Mouse (Mus musculus): ENCODE data around the gene Kif2c. TPM values are rescaled to one million over a fixed set of nuclear protein-coding genes. Genes with fewer than 3 reads are reported as not detected.

Gene Kif2c
- total and polyA plus RNA-seq, 3 experiments: 32.6 to 45.1 TPM; not detected in 1

DNA sequence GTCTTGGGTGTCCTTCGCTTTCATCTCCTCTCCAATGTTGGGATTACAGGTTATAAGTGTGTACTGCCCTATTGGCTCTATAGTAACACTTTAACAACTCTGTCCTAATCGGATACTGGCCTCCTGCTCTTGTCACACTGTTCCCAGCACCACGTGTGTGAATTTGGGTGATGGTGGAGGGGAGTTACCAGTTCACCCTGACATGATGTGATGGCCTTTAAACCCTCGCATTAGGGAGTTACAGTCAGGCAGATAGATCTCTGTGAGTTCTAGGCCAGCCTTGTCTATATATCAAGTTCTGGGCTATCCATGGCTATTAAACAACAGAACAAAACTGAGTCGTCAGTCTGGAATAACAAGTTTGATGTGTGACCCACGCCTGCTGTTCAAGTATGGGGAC, 27.2 kb upstream of the Kif2c start:
- Histone ChIP-seq H3K9ac (ENCODE audit: control insufficient read depth, low read depth, low read length, poor library complexity, severe bottlenecking) (peak overlapping the region; percentile 69), H3K79me2 (ENCODE audit: control insufficient read depth, insufficient read depth, low read length, poor library complexity) (no peaks in the 10 kb centered on the region), H3K4me3 (ENCODE audit: control insufficient read depth in 1 of 2, insufficient read depth in 1 of 2, low read depth in 2 of 2, low read length in 2 of 2) (peak overlapping the region in 1 of 2 experiments; percentile 37; a peak in 1 of 4 replicates), H3K27ac (ENCODE audit: control insufficient read depth, low read depth, low read length) (no peak overlapping the region), H3K4me1 (ENCODE audit: control insufficient read depth in 1 of 2, insufficient read depth in 2 of 2, low read length in 2 of 2) (peaks cover 0 to 4% of the 10 kb centered on the region in 2 experiments; a peak in 1 of 4 replicates), H3K36me3 (ENCODE audit: control insufficient read depth in 1 of 2, insufficient read depth in 2 of 2, low read length in 2 of 2) (no peaks in the 10 kb centered on the region; a peak in 1 of 4 replicates), H3K27me3 (ENCODE audit: control insufficient read depth in 1 of 2, insufficient read depth in 2 of 2, low read length in 2 of 2) (no peaks in the 10 kb centered on the region), H3K9me3 (replicated peaks; ENCODE audit: insufficient read depth, low read length) (no peaks in the 10 kb centered on the region)
- no peak for DNase-seq (ENCODE audit: low read depth, low spot score)
- TF ChIP-seq NELFE (IDR thresholded peaks at IDR 0.05; ENCODE audit: low read depth, low read length) (no peak), USF2 (IDR thresholded peaks at IDR 0.05; ENCODE audit: borderline replicate concordance in 1 of 2, insufficient read depth in 1 of 2, low read depth in 1 of 2, low read length in 2 of 2) (no peak), ZKSCAN1 (IDR thresholded peaks at IDR 0.05; ENCODE audit: low read depth, low read length) (no peak), POLR2AphosphoS5 (IDR thresholded peaks at IDR 0.05; ENCODE audit: borderline replicate concordance, low read depth, low read length) (no peak), MXI1 (IDR thresholded peaks at IDR 0.05; ENCODE audit: low read depth, low read length) (no peak), ETS1 (IDR thresholded peaks at IDR 0.05; ENCODE audit: low read depth, low read length) (no peak), CTCF (IDR thresholded peaks at IDR 0.05 in 2 of 3, conservative IDR thresholded peaks at IDR 0.05 in 1 of 3; ENCODE audit: control insufficient read depth in 1 of 3, insufficient read depth in 1 of 3, low read depth in 2 of 3, low read length in 3 of 3, poor library complexity in 1 of 3, severe bottlenecking in 1 of 3) (no peak), ZNF384 (IDR thresholded peaks at IDR 0.05; ENCODE audit: low read depth, low read length) (no peak), GATA1 (IDR thresholded peaks at IDR 0.05; ENCODE audit: low read depth, low read length) (no peak), POLR2A (IDR thresholded peaks at IDR 0.05; ENCODE audit: control insufficient read depth in 1 of 2, insufficient read depth in 1 of 2, low read depth in 1 of 2, low read length in 2 of 2, poor library complexity in 1 of 2) (no peak), BHLHE40 (IDR thresholded peaks at IDR 0.05; ENCODE audit: borderline replicate concordance, low read depth, low read length) (no peak), JUND (IDR thresholded peaks at IDR 0.05; ENCODE audit: low read depth, low read length) (no peak), RAD21 (IDR thresholded peaks at IDR 0.05; ENCODE audit: low read depth, low read length) (no peak), HCFC1 (IDR thresholded peaks at IDR 0.05; ENCODE audit: low read depth, low read length) (no peak), TBP (IDR thresholded peaks at IDR 0.05; ENCODE audit: low read depth, low read length) (no peak), GABPA (IDR thresholded peaks at IDR 0.05; ENCODE audit: low read depth, low read length) (no peak), MAZ (IDR thresholded peaks at IDR 0.05; ENCODE audit: low read depth, low read length) (no peak), POLR2AphosphoS2 (IDR thresholded peaks at IDR 0.05; ENCODE audit: low read length) (no peak), ELF1 (IDR thresholded peaks at IDR 0.05; ENCODE audit: low read depth, low read length) (no peak), MAX (IDR thresholded peaks at IDR 0.05; ENCODE audit: low read length) (no peak)

DNA sequence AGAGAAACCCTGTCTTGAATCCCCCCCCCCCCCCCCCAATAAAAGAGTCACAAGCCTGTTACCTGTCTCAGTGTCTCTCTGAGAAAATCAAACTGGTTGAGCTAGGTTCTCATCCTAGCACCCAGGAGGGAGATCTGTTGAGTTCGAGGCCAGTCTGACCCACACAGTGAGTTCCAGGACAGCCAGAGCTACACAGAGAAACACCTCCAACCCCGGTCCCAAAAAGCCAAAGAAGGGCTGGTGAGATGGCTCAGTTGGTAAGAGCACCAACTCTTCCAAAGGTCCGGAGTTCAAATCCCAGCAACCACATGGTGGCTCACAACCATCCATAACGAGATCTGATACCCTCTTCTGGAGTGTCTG, 20.5 kb upstream of the Kif2c start:
- Histone ChIP-seq H3K9me3 (replicated peaks; ENCODE audit: insufficient read depth, low read length) (no peaks in the 10 kb centered on the region), H3K27ac (ENCODE audit: control insufficient read depth, low read depth, low read length) (no peak overlapping the region), H3K4me3 (ENCODE audit: control insufficient read depth in 1 of 2, insufficient read depth in 1 of 2, low read depth in 2 of 2, low read length in 2 of 2) (no peak overlapping the region), H3K9ac (ENCODE audit: control insufficient read depth, low read depth, low read length, poor library complexity, severe bottlenecking) (no peak overlapping the region), H3K27me3 (ENCODE audit: control insufficient read depth in 1 of 2, insufficient read depth in 2 of 2, low read length in 2 of 2) (no peaks in the 10 kb centered on the region), H3K36me3 (ENCODE audit: control insufficient read depth in 1 of 2, insufficient read depth in 2 of 2, low read length in 2 of 2) (peaks cover 0 to 2% of the 10 kb centered on the region in 2 experiments; a peak in 1 of 4 replicates), H3K4me1 (ENCODE audit: control insufficient read depth in 1 of 2, insufficient read depth in 2 of 2, low read length in 2 of 2) (peaks cover 0 to 7% of the 10 kb centered on the region in 2 experiments; a peak in 1 of 4 replicates), H3K79me2 (ENCODE audit: control insufficient read depth, insufficient read depth, low read length, poor library complexity) (no peaks in the 10 kb centered on the region)
- TF ChIP-seq CHD1 (IDR thresholded peaks at IDR 0.05; ENCODE audit: low read depth, low read length) (no peak), POLR2A (IDR thresholded peaks at IDR 0.05; ENCODE audit: control insufficient read depth in 1 of 2, insufficient read depth in 1 of 2, low read depth in 1 of 2, low read length in 2 of 2, poor library complexity in 1 of 2) (peak in 1 of 2 experiments; percentile 88; a peak in 3 of 4 replicates), TBP (IDR thresholded peaks at IDR 0.05; ENCODE audit: low read depth, low read length) (peak; percentile 91), SIN3A (IDR thresholded peaks at IDR 0.05; ENCODE audit: low read length) (no peak)
- DNase-seq (ENCODE audit: low read depth, low spot score): no peak
